Mouse (Mus musculus): ENCODE measurements at regions not wholly inside any gene's neighbourhood (a gene's known extent, or its start where the extent isn't known, plus 50 kb on each side); places are given as distances from the start of the nearest gene placed in this dataset.

GRCm38 (mm10) chr10:99906778-99907435, 108.5 kb upstream of the Kitl start:
- TF ChIP-seq CTCF (IDR thresholded peaks at IDR 0.05; ENCODE audit: low read depth) = no peak
- no peak for TF ChIP-seq EP300 (IDR thresholded peaks at IDR 0.05; ENCODE audit: low read depth)
- Histone ChIP-seq H3K4me1 (ENCODE audit: insufficient read depth) (no peaks in the 10 kb centered on the region), H3K27me3 (ENCODE audit: insufficient read depth, low read length) (no peaks in the 10 kb centered on the region), H3K4me2 (ENCODE audit: low read depth, low read length) (no peak overlapping the region), H3K9ac (replicated peaks) (no peak overlapping the region), H3K27ac (ENCODE audit: low read depth) (no peak overlapping the region), H3K9me3 (ENCODE audit: low read length) (no peaks in the 10 kb centered on the region), H3K36me3 (replicated peaks; ENCODE audit: insufficient read depth, low read length) (no peaks in the 10 kb centered on the region), H3K4me3 (ENCODE audit: low read depth, low read length) (no peak overlapping the region)
- WGBS (ENCODE audit: insufficient replicate concordance) = 86% methylated on average over 6 of the region's 6 CpGs
- no peak for DNase-seq
- ATAC-seq = no peak

- no peaks in the 10 kb centered on the region for H3K4me1 ChIP-seq (ENCODE audit: insufficient read depth)
- 58% methylated on average over 9 of the region's 9 CpGs for WGBS (ENCODE audit: insufficient replicate concordance)
- no peak for DNase-seq
- no peak overlapping the region for H3K9ac ChIP-seq (replicated peaks)
- TF ChIP-seq EP300 (IDR thresholded peaks at IDR 0.05; ENCODE audit: low read depth) (no peak), CTCF (IDR thresholded peaks at IDR 0.05; ENCODE audit: low read depth) (no peak)
- no peak overlapping the region for H3K27ac ChIP-seq (ENCODE audit: low read depth)
- H3K36me3 ChIP-seq (replicated peaks; ENCODE audit: insufficient read depth, low read length) = no peaks in the 10 kb centered on the region
- no peaks in the 10 kb centered on the region for H3K27me3 ChIP-seq (ENCODE audit: insufficient read depth, low read length)
- no peak overlapping the region for H3K4me2 ChIP-seq (ENCODE audit: low read depth, low read length)
- no peaks in the 10 kb centered on the region for H3K9me3 ChIP-seq (ENCODE audit: low read length)
- ATAC-seq = no peak
- no peak overlapping the region for H3K4me3 ChIP-seq (ENCODE audit: low read depth, low read length)
Observed at GRCm38 (mm10) chr10:99902280-99903231, 112.9 kb upstream of the Kitl start.

- Histone ChIP-seq H3K9ac (replicated peaks) (no peak overlapping the region), H3K27ac (ENCODE audit: low read depth) (no peak overlapping the region), H3K4me1 (ENCODE audit: insufficient read depth) (no peaks in the 10 kb centered on the region), H3K4me3 (ENCODE audit: low read depth, low read length) (no peak overlapping the region), H3K27me3 (ENCODE audit: insufficient read depth, low read length) (no peaks in the 10 kb centered on the region), H3K9me3 (ENCODE audit: low read length) (no peaks in the 10 kb centered on the region), H3K4me2 (ENCODE audit: low read depth, low read length) (no peak overlapping the region), H3K36me3 (replicated peaks; ENCODE audit: insufficient read depth, low read length) (no peaks in the 10 kb centered on the region)
- DNase-seq (no peak), ATAC-seq (no peak)
- 81% methylated on average over 8 of the region's 8 CpGs for WGBS (ENCODE audit: insufficient replicate concordance)
- no peak for TF ChIP-seq CTCF (IDR thresholded peaks at IDR 0.05; ENCODE audit: low read depth)
- no peak for TF ChIP-seq EP300 (IDR thresholded peaks at IDR 0.05; ENCODE audit: low read depth)
Observed at GRCm38 (mm10) chr10:99900955-99901835, 114.2 kb upstream of the Kitl start.

DNA sequence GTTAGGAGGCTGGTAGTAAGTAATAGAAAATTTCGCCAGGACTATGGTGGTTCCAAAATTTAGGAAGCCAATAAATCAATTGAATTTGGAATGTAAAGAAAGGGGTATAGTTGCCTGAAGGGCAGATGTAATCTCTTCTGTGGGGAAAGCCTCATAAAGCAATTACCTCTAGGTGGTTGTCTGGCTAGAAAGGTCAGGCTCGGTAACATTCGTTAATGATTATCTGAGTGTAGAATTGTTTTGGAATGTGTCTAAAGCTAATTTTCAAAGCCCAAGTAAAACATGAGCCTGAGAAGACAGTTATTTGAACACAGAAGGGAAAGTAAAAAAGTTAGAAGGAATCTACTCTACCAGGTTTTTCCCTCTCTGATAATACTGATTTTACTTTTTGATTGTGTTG, 121.4 kb upstream of the Kitl start:
- Histone ChIP-seq H3K9me3 (ENCODE audit: low read length) (no peaks in the 10 kb centered on the region), H3K4me2 (ENCODE audit: low read depth, low read length) (no peak overlapping the region), H3K27ac (ENCODE audit: low read depth) (no peak overlapping the region), H3K4me1 (ENCODE audit: insufficient read depth) (no peaks in the 10 kb centered on the region), H3K9ac (replicated peaks) (no peak overlapping the region), H3K36me3 (replicated peaks; ENCODE audit: insufficient read depth, low read length) (no peaks in the 10 kb centered on the region), H3K27me3 (ENCODE audit: insufficient read depth, low read length) (no peaks in the 10 kb centered on the region), H3K4me3 (ENCODE audit: low read depth, low read length) (no peak overlapping the region)
- DNase-seq (no peak), ATAC-seq (no peak)
- no peak for TF ChIP-seq CTCF (IDR thresholded peaks at IDR 0.05; ENCODE audit: low read depth)
- no peak for TF ChIP-seq EP300 (IDR thresholded peaks at IDR 0.05; ENCODE audit: low read depth)
- 48% methylated on average over 3 of the region's 3 CpGs for WGBS (ENCODE audit: insufficient replicate concordance)

DNA sequence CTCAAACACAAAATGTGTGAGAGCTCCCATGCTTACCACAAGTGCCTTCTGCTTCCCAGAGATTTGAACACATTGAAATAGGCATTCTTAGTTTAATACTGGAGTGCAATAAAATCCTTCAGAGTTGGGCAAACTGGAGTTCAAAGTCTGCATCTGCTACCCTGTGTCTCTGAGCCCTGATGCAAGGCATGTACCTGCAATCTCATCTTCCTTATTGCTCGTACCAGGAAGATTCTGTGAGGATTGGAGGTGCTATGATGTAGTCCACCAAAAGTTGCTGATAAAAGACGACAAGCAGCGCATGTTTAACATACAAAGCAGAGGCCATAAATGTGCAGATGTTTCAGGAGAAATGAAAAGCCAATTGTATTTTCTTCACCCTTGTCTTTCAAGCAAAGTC, 123.5 kb upstream of the Kitl start:
- ATAC-seq = no peak
- Histone ChIP-seq H3K4me1 (ENCODE audit: insufficient read depth) (no peaks in the 10 kb centered on the region), H3K4me2 (ENCODE audit: low read depth, low read length) (no peak overlapping the region), H3K9me3 (ENCODE audit: low read length) (no peaks in the 10 kb centered on the region), H3K27ac (ENCODE audit: low read depth) (no peak overlapping the region), H3K36me3 (replicated peaks; ENCODE audit: insufficient read depth, low read length) (no peaks in the 10 kb centered on the region), H3K4me3 (ENCODE audit: low read depth, low read length) (no peak overlapping the region), H3K9ac (replicated peaks) (no peak overlapping the region), H3K27me3 (ENCODE audit: insufficient read depth, low read length) (no peaks in the 10 kb centered on the region)
- no peak for DNase-seq
- TF ChIP-seq EP300 (IDR thresholded peaks at IDR 0.05; ENCODE audit: low read depth) (no peak), CTCF (IDR thresholded peaks at IDR 0.05; ENCODE audit: low read depth) (no peak)
- WGBS (ENCODE audit: insufficient replicate concordance) = 64% methylated on average over 3 of the region's 3 CpGs

DNA sequence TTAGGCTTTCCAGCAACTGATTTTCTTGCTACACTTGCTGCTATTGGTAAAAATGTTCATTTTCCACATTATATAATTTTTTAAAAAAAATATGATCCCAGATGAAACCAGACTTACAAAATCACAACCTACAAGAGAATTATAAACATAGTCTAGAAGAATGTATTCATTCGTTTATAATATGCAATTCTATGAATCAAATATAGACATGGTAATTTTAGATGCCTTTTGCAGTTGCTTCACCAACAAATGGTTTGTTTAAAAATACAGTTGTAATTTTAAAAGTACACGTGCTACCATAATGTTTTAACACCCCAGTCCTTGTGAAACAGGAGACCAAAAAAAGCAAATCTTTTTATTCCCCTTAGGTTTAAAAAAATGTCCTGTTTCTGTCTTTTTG, 122.4 kb upstream of the Csl start:
- Histone ChIP-seq H3K9me3 (ENCODE audit: low read length) (0 out of 2 replicates have a peak, but pooled peaks cover 4% of the 10 kb centered on the region), H3K4me3 (ENCODE audit: low read depth, low read length) (no peak overlapping the region), H3K9ac (replicated peaks) (no peak overlapping the region), H3K4me1 (ENCODE audit: insufficient read depth) (no peaks in the 10 kb centered on the region), H3K4me2 (ENCODE audit: low read depth, low read length) (no peak overlapping the region), H3K27me3 (ENCODE audit: insufficient read depth, low read length) (no peaks in the 10 kb centered on the region), H3K27ac (ENCODE audit: low read depth) (no peak overlapping the region), H3K36me3 (replicated peaks; ENCODE audit: insufficient read depth, low read length) (no peaks in the 10 kb centered on the region)
- TF ChIP-seq EP300 (IDR thresholded peaks at IDR 0.05; ENCODE audit: low read depth) (no peak), CTCF (IDR thresholded peaks at IDR 0.05; ENCODE audit: low read depth) (no peak)
- ATAC-seq (no peak), DNase-seq (no peak)
- WGBS (ENCODE audit: insufficient replicate concordance) = 63% methylated on average over 2 of the region's 2 CpGs
